Mouse (Mus musculus): ENCODE measurements at regions not wholly inside any gene's neighbourhood (a gene's known extent, or its start where the extent isn't known, plus 50 kb on each side); places are given as distances from the start of the nearest gene placed in this dataset.
A peak's percentile ranks its signal among the peaks of the same experiment; 100 is the strongest.
"Not testable (repeated sequence)": the region's sequence is repeated elsewhere in the genome, so short reads cannot be mapped to it uniquely, and the experiment has no call there.

- DNase-seq (ENCODE audit: low read depth): peak; percentile 53
These were observed 55.3 kb upstream of the Jarid2 start for GRCm38 (mm10) chr13:44673967-44674357.

GRCm38 (mm10) chr13:44674926-44675650 is 54.2 kb upstream of the Jarid2 start:
- DNase-seq (ENCODE audit: low read depth): no peak

GRCm38 (mm10) chr13:44676041-44676440 is 53.2 kb upstream of the Jarid2 start:
- no peak for DNase-seq (ENCODE audit: low read depth)

- DNase-seq (ENCODE audit: low read depth): no peak
These were observed 51.2 kb upstream of the Jarid2 start for GRCm38 (mm10) chr13:44678121-44678520.

- DNase-seq (ENCODE audit: low read depth): not testable (repeated sequence)
These were observed 49.8 kb upstream of the Jarid2 start for GRCm38 (mm10) chr13:44679457-44679856.

All from induced T-regulatory cell, adult 2 months (primary cell).